Mouse (Mus musculus) heart, postnatal 14 days (tissue): Measurements from ENCODE around the gene Bad. TPM values are rescaled to one million over a fixed set of nuclear protein-coding genes. Genes with fewer than 3 reads are reported as not detected.

ENCODE experiments used
- DNase-seq, 2 experiments: peaks; one replicate each; pipeline ENCODE4 v3.0.0; 2021 to 2022
- intact Hi-C: fragments of 180-260 bp; cut with DNase I; formaldehyde crosslinking; loops from one replicate; pipeline ENCODE4 v1.15.1; 2025
- total RNA-seq, 2 experiments: library from RNA; stranded (reverse); gene quantifications; 2 replicates each; pipeline ENCODE4 v1.2.3; 2021

The Bad gene
- total RNA-seq, 2 experiments from 2014 or later, result 28.6 to 29.9 TPM

DNA sequence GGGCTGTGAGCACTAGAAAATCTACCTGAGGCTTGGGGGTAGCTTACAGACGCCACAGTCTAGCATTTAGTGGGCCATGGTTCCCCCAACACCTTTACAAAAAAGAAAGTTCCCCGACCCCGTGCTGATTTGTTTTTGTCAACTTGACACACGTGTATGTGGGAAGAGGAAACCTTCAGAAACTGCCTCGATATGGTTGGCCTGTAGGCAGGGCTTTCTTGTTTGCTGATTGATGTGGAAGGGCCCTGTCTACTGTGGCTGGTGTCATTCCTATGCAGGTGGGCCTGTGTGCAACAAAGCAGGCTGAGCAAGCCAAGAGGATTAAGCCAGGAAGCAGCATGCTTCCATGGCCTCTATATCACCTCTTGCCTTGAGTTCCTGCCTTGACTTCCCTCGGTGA is 28.6 kb upstream of the Bad start:
- intact Hi-C loops, result no loop called here
- DNase-seq, result no peak

DNA sequence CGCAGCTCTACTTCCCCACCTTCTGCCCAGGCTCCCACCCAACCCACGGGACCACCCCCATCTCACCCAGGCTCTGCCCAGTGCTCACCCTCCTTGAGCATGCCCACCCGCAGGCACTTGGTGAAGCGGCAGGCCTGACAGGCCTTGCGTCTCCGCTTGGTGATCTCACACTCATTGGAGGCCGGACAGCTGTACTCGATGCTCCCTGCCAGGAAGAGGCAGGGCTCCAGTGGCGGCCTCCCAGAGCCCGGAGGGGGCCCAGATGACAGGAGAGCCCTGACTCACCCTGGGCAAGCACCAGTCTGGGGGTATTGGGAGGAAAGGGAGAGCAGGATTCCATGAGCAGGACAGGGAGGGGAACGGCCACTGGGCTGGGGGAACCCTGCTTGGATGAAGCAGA is 27.7 kb upstream of the Bad start:
- intact Hi-C loops, result no loop called here
- peak; percentile 52 to 70 for DNase-seq

- intact Hi-C loops, result no loop called here
- no peak for DNase-seq
Measured at GRCm38 (mm10) chr19:6914540-6914939, 27.1 kb upstream of the Bad start.

DNA sequence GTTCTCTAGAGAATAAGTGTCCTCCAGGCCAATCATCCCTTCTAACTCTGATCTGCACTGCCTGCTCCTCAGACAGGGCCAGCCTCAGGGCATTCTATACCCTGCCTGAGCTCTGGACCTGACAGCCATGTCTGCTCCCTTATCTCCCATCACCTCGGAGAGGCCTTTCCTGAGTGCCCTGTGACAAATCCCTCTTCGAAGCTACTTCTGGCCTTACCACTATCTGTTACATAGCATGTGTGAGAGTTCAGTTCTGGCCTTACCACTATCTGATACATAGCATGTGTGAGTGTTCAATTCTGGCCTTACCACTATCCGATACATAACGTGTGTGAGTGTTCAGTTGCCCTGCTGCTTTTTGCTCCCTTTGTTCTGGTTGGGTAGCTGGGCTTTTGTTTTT is 26.4 kb upstream of the Bad start:
- no peak for DNase-seq
- intact Hi-C loops, result no loop called here

DNA sequence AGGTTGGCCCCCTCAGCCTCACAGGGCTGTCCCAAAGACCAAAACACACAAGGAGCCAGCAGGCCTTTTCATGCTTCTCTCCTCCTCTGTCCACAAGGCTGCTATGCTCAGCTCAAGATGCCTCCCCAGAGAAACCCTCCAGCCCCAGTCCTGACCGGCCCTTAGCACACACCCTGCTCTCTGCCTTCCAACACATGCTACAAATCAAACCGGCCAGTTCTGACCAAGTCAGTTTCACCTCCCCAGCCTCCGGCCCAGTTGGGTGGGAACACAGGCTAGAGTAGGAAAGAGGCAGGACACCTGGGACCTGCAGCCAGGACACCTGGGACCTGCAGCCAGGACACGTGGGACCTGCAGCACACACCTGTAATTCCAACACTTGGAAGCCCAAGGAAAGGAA is 25.2 kb upstream of the Bad start:
- no peak for DNase-seq
- intact Hi-C loops, result no loop called here

GRCm38 (mm10) chr19:6918321-6918720 is 23.3 kb upstream of the Bad start:
- intact Hi-C loops, result no loop called here
- DNase-seq, result no peak

GRCm38 (mm10) chr19:6919431-6919830 is 22.2 kb upstream of the Bad start:
- no peak for DNase-seq
- intact Hi-C loops, result no loop called here

GRCm38 (mm10) chr19:6919876-6920740 is 21.6 kb upstream of the Bad start:
- intact Hi-C loops, result no loop called here
- peak in 1 of 2 experiments; percentile 43 for DNase-seq

GRCm38 (mm10) chr19:6920741-6921636 is 20.7 kb upstream of the Bad start:
- peak in 1 of 2 experiments; percentile 54 for DNase-seq
- intact Hi-C loops, result no loop called here

- DNase-seq, result peak; percentile 100
- intact Hi-C loops, result loop anchor here (2.0 kb wide), 1 partner anchor 57 kb away; no protein-coding TSS in a partner anchor
Measured at GRCm38 (mm10) chr19:6921647-6922567, 19.8 kb upstream of the Bad start, which contains the start of gene Esrra. Gene Esrra (minus strand): TSS chr19:6921813.

DNA sequence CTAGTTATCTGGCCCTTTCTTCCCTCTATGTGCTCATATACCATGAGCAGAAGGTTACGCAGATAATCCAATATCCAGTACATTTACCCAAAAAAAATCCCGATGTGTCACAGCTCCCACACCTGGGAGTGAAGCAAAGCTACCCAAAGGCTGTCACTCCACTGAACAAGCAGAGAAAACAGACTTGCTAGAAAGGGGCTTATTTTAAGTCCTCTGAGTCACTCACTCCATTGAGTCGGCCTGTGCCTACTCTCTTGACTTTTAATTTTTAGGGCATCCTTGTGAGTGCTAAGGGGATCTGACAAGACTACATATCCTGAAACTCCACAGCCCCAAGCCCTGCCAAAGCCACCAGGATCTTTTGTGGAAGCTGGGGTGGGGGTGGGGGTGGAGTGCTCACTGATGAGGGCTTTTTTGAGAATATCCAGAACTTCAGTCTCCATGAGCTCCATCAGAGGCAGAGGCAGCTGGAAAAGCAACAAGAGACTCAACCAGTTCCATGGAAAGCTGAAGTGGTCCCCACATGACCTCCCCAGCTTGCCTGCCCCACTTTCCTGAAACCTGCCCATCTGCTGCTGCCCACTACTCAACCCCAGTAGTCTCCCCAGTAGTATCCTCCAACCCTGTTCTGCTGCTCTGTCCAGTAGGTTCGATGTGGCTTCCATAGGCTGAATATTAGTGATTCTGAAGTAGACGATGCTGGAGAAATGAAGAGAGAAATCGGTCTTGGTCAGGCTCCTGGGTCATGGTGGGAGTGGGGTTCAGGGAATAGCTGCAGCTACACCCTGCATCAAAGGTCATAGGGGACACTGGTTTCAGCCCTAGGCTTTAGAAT is 18.5 kb upstream of the Bad start:
- DNase-seq, result no peak
- intact Hi-C loops, result loop anchor here (2.0 kb wide), 1 partner anchor 56 kb away; no protein-coding TSS in a partner anchor

- intact Hi-C loops, result loop anchor here (1.0 to 2.0 kb wide), 3 partner anchors 16 to 96 kb away; partner anchors contain the start of gene Bad
- DNase-seq, result peak; percentile 89 to 93
Measured at GRCm38 (mm10) chr19:6924461-6925306, 17.0 kb upstream of the Bad start.

- no peak for DNase-seq
- intact Hi-C loops, result loop anchor here (2.0 kb wide), 2 partner anchors 16 to 96 kb away; partner anchors contain the start of gene Bad
Measured at GRCm38 (mm10) chr19:6925307-6925573, 16.4 kb upstream of the Bad start, which contains the start of gene Catsperz. Gene Catsperz (minus strand): TSS chr19:6925380.

DNA sequence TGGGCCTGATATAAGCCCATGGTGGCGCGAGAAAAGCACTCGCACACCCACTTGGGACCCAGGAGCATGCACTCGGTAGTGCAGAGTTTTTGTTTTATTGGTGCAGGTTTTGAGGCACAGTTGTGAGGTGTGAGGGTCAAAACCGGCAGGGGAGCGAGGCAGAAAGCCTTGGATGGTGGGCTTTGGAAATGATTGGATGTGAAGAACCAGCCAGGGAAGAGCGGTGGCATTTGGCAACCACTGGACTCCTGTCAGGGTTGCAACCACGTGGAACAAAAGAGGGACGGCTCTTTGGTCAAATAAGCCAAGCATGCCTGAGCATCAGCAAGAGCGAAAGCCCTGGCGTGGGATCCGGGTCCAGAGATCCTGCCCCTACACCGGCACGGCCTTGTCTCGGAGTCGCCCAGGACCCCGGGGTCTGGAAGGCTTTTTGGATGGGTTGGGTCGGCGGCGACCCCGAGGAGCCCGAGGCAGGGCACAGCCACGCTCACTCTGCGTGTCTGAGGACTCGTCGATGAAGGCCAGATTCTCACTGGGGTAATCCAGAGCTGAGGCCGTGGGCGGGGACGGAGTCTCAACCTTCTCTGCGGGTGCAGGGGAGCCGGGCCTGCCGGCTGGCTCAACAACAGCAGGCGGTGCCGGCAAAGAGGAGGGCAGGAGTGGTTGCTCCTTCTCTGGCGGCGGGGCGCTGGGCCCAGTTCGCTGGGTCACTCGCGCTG is 15.9 kb upstream of the Bad start:
- no peak for DNase-seq
- intact Hi-C loops, result loop anchor here (2.0 kb wide), 2 partner anchors 15 to 95 kb away; partner anchors contain the start of gene Bad

- intact Hi-C loops, result no loop called here
- no peak for DNase-seq
Measured at GRCm38 (mm10) chr19:6926559-6927255, 15.0 kb upstream of the Bad start.

- intact Hi-C loops, result no loop called here
- no peak for DNase-seq
Measured at GRCm38 (mm10) chr19:6928080-6928479, 13.6 kb upstream of the Bad start.

GRCm38 (mm10) chr19:6931002-6931401 is 10.7 kb upstream of the Bad start:
- intact Hi-C loops, result no loop called here
- no peak for DNase-seq
